Mouse (Mus musculus) kidney, postnatal 25 days (tissue): ENCODE data around the gene Dip2b.
A peak's percentile ranks its signal among the peaks of the same experiment; 100 is the strongest.

Experiments
- DNase-seq, 2 experiments: peaks; one replicate each; pipeline ENCODE4 v3.0.0; 2021; ENCODE audit warnings: mixed read lengths in 2 of 2

Dip2b gene

GRCm38 (mm10) chr15:100140428-100140827 lies 102.0 kb downstream of the Dip2b start:
- no peak for DNase-seq

- no peak for DNase-seq
Measured at GRCm38 (mm10) chr15:100143091-100143801, 104.8 kb downstream of the Dip2b start.

- no peak for DNase-seq
Measured at GRCm38 (mm10) chr15:100144854-100145824, 106.7 kb downstream of the Dip2b start.

GRCm38 (mm10) chr15:100145917-100146316 lies 107.5 kb downstream of the Dip2b start:
- no peak for DNase-seq

- no peak for DNase-seq
Measured at GRCm38 (mm10) chr15:100150593-100150992, 112.1 kb downstream of the Dip2b start.

- DNase-seq, result no peak
Measured at GRCm38 (mm10) chr15:100152321-100152720, 113.9 kb downstream of the Dip2b start.

GRCm38 (mm10) chr15:100153024-100153423 lies 114.6 kb downstream of the Dip2b start:
- DNase-seq, result no peak

GRCm38 (mm10) chr15:100156095-100156707 lies 117.7 kb downstream of the Dip2b start:
- DNase-seq, result no peak

GRCm38 (mm10) chr15:100156781-100157470 lies 118.5 kb downstream of the Dip2b start:
- DNase-seq, result no peak

GRCm38 (mm10) chr15:100158985-100159384 lies 120.5 kb downstream of the Dip2b start:
- no peak for DNase-seq

- no peak for DNase-seq
Measured at GRCm38 (mm10) chr15:100161747-100162280, 123.3 kb downstream of the Dip2b start.

- no peak for DNase-seq
Measured at GRCm38 (mm10) chr15:100163381-100164051, 125.1 kb downstream of the Dip2b start.

GRCm38 (mm10) chr15:100166464-100166863 lies 128.0 kb downstream of the Dip2b start:
- no peak for DNase-seq

GRCm38 (mm10) chr15:100167791-100168190 lies 129.3 kb downstream of the Dip2b start:
- peak in 1 of 2 experiments; percentile 11 for DNase-seq

GRCm38 (mm10) chr15:100168191-100168606 lies 129.7 kb downstream of the Dip2b start:
- DNase-seq, result no peak

- no peak for DNase-seq
Measured at GRCm38 (mm10) chr15:100175176-100175575, 136.7 kb downstream of the Dip2b start.

GRCm38 (mm10) chr15:100177167-100177566 lies 138.7 kb downstream of the Dip2b start:
- DNase-seq, result peak in 1 of 2 experiments; percentile 24

GRCm38 (mm10) chr15:100177575-100177974 lies 139.1 kb downstream of the Dip2b start:
- DNase-seq, result no peak

- DNase-seq, result no peak
Measured at GRCm38 (mm10) chr15:100178487-100178886, 140.0 kb downstream of the Dip2b start.

- no peak for DNase-seq
Measured at GRCm38 (mm10) chr15:100179685-100180084, 141.2 kb downstream of the Dip2b start.

GRCm38 (mm10) chr15:100180221-100180620 lies 141.8 kb downstream of the Dip2b start:
- DNase-seq, result no peak

GRCm38 (mm10) chr15:100181841-100182240 lies 143.4 kb downstream of the Dip2b start:
- no peak for DNase-seq
